Mouse (Mus musculus) frontal cortex, postnatal 14 days (tissue): ENCODE data around the gene Htr5b.

Source experiments
- DNase-seq, 2 experiments: peaks; one replicate each; pipeline ENCODE4 v3.0.0; 2022; ENCODE audit warnings: low spot score in 2 of 2

Htr5b gene

GRCm38 (mm10) chr1:121490241-121490640 lies 38.0 kb downstream of the Htr5b start:
- DNase-seq, result peak in 1 of 2 experiments; percentile 13

GRCm38 (mm10) chr1:121486803-121487202 lies 41.5 kb downstream of the Htr5b start:
- DNase-seq, result no peak

- no peak for DNase-seq
These were observed 45.2 kb downstream of the Htr5b start for GRCm38 (mm10) chr1:121483091-121483490.

- no peak for DNase-seq
These were observed 48.9 kb downstream of the Htr5b start for GRCm38 (mm10) chr1:121479403-121479802.

- peak; percentile 6 to 29 for DNase-seq
These were observed 49.8 kb downstream of the Htr5b start for GRCm38 (mm10) chr1:121478284-121478980.

- DNase-seq, result no peak
These were observed 50.5 kb downstream of the Htr5b start for GRCm38 (mm10) chr1:121477716-121478115.

- DNase-seq, result no peak
These were observed 56.8 kb downstream of the Htr5b start for GRCm38 (mm10) chr1:121471503-121471902.

GRCm38 (mm10) chr1:121468271-121468670 lies 60.0 kb downstream of the Htr5b start:
- no peak for DNase-seq

- no peak for DNase-seq
These were observed 62.0 kb downstream of the Htr5b start for GRCm38 (mm10) chr1:121466276-121466675.

GRCm38 (mm10) chr1:121463806-121464205 lies 64.5 kb downstream of the Htr5b start:
- DNase-seq, result no peak

- DNase-seq, result no peak
These were observed 65.6 kb downstream of the Htr5b start for GRCm38 (mm10) chr1:121462643-121463042.

GRCm38 (mm10) chr1:121461895-121462294 lies 66.4 kb downstream of the Htr5b start:
- DNase-seq, result no peak

GRCm38 (mm10) chr1:121460077-121460476 lies 68.2 kb downstream of the Htr5b start:
- DNase-seq, result no peak
